Mouse (Mus musculus) thymus, postnatal 36 days (tissue): ENCODE measurements at regions not wholly inside any gene's neighbourhood (a gene's known extent, or its start where the extent isn't known, plus 50 kb on each side); places are given as distances from the start of the nearest gene placed in this dataset.
"Not testable (repeated sequence)": the region's sequence is repeated elsewhere in the genome, so short reads cannot be mapped to it uniquely, and the experiment has no call there.

Experiments used
- DNase-seq, 2 experiments: peaks; one replicate each; pipeline ENCODE4 v3.0.0; 2022; ENCODE audit warnings: mixed read lengths in 2 of 2

DNA sequence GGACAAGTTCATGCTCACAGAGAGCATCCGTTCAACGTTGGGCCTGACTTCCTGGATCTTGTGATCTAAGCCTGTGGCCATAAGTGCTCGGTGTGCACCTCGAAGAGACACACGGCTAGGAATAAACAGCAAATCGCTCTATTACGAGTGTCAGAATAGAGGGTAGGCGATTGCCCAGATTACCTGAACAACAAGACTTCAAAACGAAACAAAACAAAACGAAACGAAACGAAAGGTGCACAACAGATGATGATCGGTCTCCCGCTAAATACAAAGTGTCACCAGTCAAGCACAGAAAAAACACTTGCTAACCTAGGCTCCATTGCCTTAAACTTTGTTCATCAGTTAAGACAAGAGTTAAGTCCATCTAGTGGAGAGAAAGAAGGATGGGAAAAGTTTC lies 67.4 kb downstream of the Pdia4 start:
- DNase-seq, result not testable (repeated sequence)

DNA sequence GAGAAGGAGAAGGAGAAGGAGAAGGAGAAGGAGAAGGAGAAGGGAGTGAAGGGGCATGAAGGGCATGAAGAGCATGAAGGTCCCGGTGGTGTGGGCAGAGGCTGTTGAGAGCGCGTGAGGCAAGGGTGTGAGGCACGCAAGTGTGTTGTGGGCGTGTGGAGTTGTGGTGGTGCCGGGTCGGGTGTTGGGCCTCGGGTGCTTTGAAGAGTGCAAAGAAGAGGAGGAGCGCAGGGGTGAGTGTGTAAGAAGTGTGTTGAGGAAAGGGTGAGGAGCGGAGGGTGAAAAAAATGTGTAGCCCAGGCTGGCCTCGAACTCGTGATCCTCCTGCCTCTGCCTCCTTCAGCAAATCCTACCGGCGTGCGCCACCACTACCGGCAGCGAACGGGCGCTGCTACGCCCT lies 69.4 kb downstream of the Pdia4 start:
- DNase-seq, result peak; percentile 35 to 48

GRCm38 (mm10) chr6:47740216-47740615 lies 73.0 kb downstream of the Pdia4 start:
- DNase-seq, result peak in 1 of 2 experiments; percentile 32

- peak; percentile 81 to 82 for DNase-seq
Observed at GRCm38 (mm10) chr6:47739696-47740095, 73.5 kb downstream of the Pdia4 start.

DNA sequence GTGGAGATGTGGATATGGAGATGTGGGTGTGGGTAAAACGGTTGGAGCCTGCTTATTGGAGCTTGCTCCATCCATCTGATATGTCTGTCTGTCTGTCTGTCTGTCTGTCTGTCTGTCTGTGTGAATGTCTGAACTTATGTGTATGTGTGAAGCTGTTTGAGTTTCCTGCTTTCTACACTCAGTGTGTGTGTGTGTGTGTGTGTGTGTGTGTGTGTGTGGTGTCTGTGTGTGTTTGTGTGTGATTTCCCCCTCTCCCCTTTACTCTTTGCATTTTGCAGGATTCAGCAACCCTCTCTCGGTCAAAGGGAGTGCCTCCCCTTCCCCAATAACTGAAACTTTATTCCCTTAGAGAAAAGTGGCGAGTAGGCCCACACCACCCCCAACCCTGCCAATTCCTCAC lies 75.3 kb downstream of the Pdia4 start:
- DNase-seq, result not testable (repeated sequence)
